Mouse (Mus musculus): ENCODE results near the gene Ccr7.

DNA sequence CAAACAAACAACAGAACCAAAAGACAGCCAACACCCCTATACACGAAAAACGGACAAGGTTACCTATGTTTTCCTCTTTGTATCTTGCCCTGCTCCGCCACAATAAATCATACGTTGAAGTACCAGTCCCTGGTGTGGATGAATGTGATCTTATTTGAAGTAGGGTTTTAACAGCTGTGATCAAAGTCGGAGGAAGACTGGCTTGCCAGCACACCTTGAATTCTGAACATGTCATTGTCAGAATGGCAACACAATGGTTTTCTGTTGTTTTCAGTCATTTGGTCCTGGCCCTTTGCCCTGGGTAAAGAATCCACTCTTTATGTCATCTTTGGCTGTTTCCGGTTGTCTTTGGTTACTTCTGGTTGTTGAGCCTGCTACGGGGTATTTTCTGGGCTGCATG is 35.9 kb downstream of the Ccr7 start:
- TF ChIP-seq CHD2 (IDR thresholded peaks at IDR 0.05; ENCODE audit: low read depth, low read length) (no peak), MAFK (IDR thresholded peaks at IDR 0.05; ENCODE audit: insufficient read depth, low read depth, low read length) (no peak), HCFC1 (IDR thresholded peaks at IDR 0.05; ENCODE audit: borderline replicate concordance, insufficient read depth, low read length) (no peak)
